17 mouse cellular contexts compared by ENCODE assay signal in genomic region chr8:123812227-123812626, GRCm38 (mm10). TPM values are rescaled to one million over a fixed set of nuclear protein-coding genes. Genes with fewer than 3 reads are reported as not detected.
"Had no signal": no experiment of that assay in that cellular context is flagged by ENCODE, and none has a peak within 500 bp of the region (broad histone marks: within the 10 kb centered on the region; RNA-seq: fewer than 3 reads in every experiment).

No protein-coding gene starts in this region.

- H3K4me2 ChIP-seq: midbrain, embryonic 11.5 days; neural tube, embryonic 12.5 days had no signal

- DNase-seq: kidney, adult 18-20 months; kidney, adult 9 months; kidney, postnatal 14 days; kidney, postnatal 4 days; lung, adult 18-20 months; lung, postnatal 14 days; lung, postnatal 4 days; midbrain, embryonic 14.5 days; retina, postnatal 1 day; right cerebral cortex, postnatal 25 days; thymus, adult 2 months; thymus, postnatal 14 days; thymus, postnatal 4 days had no signal

- H3K9ac ChIP-seq: neural tube, embryonic 12.5 days had no signal

- H3K4me3 ChIP-seq: neural tube, embryonic 12.5 days had no signal

- H3K27ac ChIP-seq: neural tube, embryonic 12.5 days; stomach, postnatal 0 days had no signal

- H3K27me3 ChIP-seq: neural tube, embryonic 12.5 days had no signal

- H3K9me3 ChIP-seq: neural tube, embryonic 12.5 days had no signal

RNA-seq across cellular contexts. Expression of gene Rab4a, which starts 6.4 kb away (rescaled TPM):
- total RNA-seq: neutrophil, adult 5-6 weeks had no signal
